Mouse (Mus musculus): ENCODE measurements at regions not wholly inside any gene's neighbourhood (a gene's known extent, or its start where the extent isn't known, plus 50 kb on each side); places are given as distances from the start of the nearest gene placed in this dataset.

- TF ChIP-seq CTCF (IDR thresholded peaks at IDR 0.05; ENCODE audit: low read depth, low read length), result no peak
- no peak for TF ChIP-seq EP300 (IDR thresholded peaks at IDR 0.05; ENCODE audit: insufficient read depth, low read depth, low read length)
- no peak for TF ChIP-seq POLR2A (IDR thresholded peaks at IDR 0.05; ENCODE audit: insufficient read depth, low read length)
Observed at GRCm38 (mm10) chr10:16514656-16515055, 1208.4 kb upstream of the Cited2 start.

Measured in ES-Bruce4 (cell line).